Mouse (Mus musculus): ENCODE results near the gene Tgfb3. TPM values are rescaled to one million over a fixed set of nuclear protein-coding genes. Genes with fewer than 3 reads are reported as not detected.

The Tgfb3 gene
- polyA plus RNA-seq, 1 experiment from 2014 or later = 4.0 TPM

DNA sequence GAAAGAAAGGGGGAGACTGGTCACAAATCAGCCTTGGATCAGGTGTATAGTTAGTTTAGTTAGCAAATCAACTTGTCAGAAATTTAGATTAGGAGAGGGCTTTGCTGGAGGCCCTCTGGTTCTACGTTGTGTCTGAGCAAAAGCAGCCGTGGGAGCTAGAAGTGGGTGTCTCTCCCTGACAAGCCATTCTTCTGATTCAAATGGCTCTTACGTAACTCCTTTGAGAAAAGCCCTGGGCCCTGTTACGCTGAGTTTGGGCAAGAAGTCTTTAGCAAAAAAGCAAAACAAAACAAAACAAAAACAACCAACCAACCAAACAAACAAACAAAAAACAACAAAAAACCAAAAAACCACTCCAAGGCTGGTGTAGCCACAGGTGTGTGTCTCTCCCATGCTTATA is 11.9 kb upstream of the Tgfb3 start:
- Histone ChIP-seq H3K4me3 (ENCODE audit: low read depth, low read length) (no peak overlapping the region), H3K36me3 (ENCODE audit: control insufficient read depth, insufficient read depth, low read length) (peaks cover 15% of the 10 kb centered on the region; the same call in 1 of the 2 replicates), H3K27me3 (replicated peaks; ENCODE audit: control insufficient read depth, insufficient read depth, low read length) (no peaks in the 10 kb centered on the region), H3K9me3 (replicated peaks; ENCODE audit: control insufficient read depth, low read length) (no peaks in the 10 kb centered on the region), H3K4me1 (ENCODE audit: control insufficient read depth, insufficient read depth, low read length) (no peaks in the 10 kb centered on the region), H3K4me2 (ENCODE audit: low read length) (no peak overlapping the region), H3K27ac (ENCODE audit: low read depth, low read length) (no peak overlapping the region), H3K9ac (ENCODE audit: low read length) (no peak overlapping the region)
- DNase-seq (ENCODE audit: low spot score) = no peak
- 66% methylated on average over 4 of the region's 4 CpGs for WGBS
- no peak for ATAC-seq

- Histone ChIP-seq H3K4me3 (ENCODE audit: low read depth, low read length) (no peak overlapping the region), H3K36me3 (ENCODE audit: control insufficient read depth, insufficient read depth, low read length) (peaks cover 23% of the 10 kb centered on the region; the same call in 1 of the 2 replicates), H3K4me1 (ENCODE audit: control insufficient read depth, insufficient read depth, low read length) (peaks cover 3% of the 10 kb centered on the region), H3K9ac (ENCODE audit: low read length) (no peak overlapping the region), H3K9me3 (replicated peaks; ENCODE audit: control insufficient read depth, low read length) (no peaks in the 10 kb centered on the region), H3K27ac (ENCODE audit: low read depth, low read length) (no peak overlapping the region), H3K4me2 (ENCODE audit: low read length) (no peak overlapping the region), H3K27me3 (replicated peaks; ENCODE audit: control insufficient read depth, insufficient read depth, low read length) (no peaks in the 10 kb centered on the region)
- DNase-seq (ENCODE audit: low spot score) = no peak
- 81% methylated on average over 7 of the region's 7 CpGs for WGBS
- no peak for ATAC-seq
These were observed 9.2 kb upstream of the Tgfb3 start for GRCm38 (mm10) chr12:86088042-86088441.

- Histone ChIP-seq H3K4me3 (ENCODE audit: low read depth, low read length) (no peak overlapping the region), H3K4me2 (ENCODE audit: low read length) (no peak overlapping the region), H3K27me3 (replicated peaks; ENCODE audit: control insufficient read depth, insufficient read depth, low read length) (no peaks in the 10 kb centered on the region), H3K9me3 (replicated peaks; ENCODE audit: control insufficient read depth, low read length) (no peaks in the 10 kb centered on the region), H3K9ac (ENCODE audit: low read length) (no peak overlapping the region), H3K4me1 (ENCODE audit: control insufficient read depth, insufficient read depth, low read length) (peaks cover 6% of the 10 kb centered on the region), H3K36me3 (ENCODE audit: control insufficient read depth, insufficient read depth, low read length) (peaks cover 23% of the 10 kb centered on the region; the same call in 1 of the 2 replicates), H3K27ac (ENCODE audit: low read depth, low read length) (no peak overlapping the region)
- no peak for DNase-seq (ENCODE audit: low spot score)
- WGBS = 58% methylated on average over 8 of the region's 8 CpGs
- no peak for ATAC-seq
These were observed 7.7 kb upstream of the Tgfb3 start for GRCm38 (mm10) chr12:86086550-86086949.

GRCm38 (mm10) chr12:86085873-86086272 is 7.0 kb upstream of the Tgfb3 start:
- Histone ChIP-seq H3K9ac (ENCODE audit: low read length) (no peak overlapping the region), H3K4me2 (ENCODE audit: low read length) (no peak overlapping the region), H3K4me3 (ENCODE audit: low read depth, low read length) (no peak overlapping the region), H3K9me3 (replicated peaks; ENCODE audit: control insufficient read depth, low read length) (no peaks in the 10 kb centered on the region), H3K36me3 (ENCODE audit: control insufficient read depth, insufficient read depth, low read length) (peaks cover 23% of the 10 kb centered on the region; the same call in 1 of the 2 replicates), H3K4me1 (ENCODE audit: control insufficient read depth, insufficient read depth, low read length) (peaks cover 6% of the 10 kb centered on the region), H3K27ac (ENCODE audit: low read depth, low read length) (no peak overlapping the region), H3K27me3 (replicated peaks; ENCODE audit: control insufficient read depth, insufficient read depth, low read length) (no peaks in the 10 kb centered on the region)
- no peak for ATAC-seq
- WGBS = 88% methylated on average over 7 of the region's 7 CpGs
- DNase-seq (ENCODE audit: low spot score) = no peak

DNA sequence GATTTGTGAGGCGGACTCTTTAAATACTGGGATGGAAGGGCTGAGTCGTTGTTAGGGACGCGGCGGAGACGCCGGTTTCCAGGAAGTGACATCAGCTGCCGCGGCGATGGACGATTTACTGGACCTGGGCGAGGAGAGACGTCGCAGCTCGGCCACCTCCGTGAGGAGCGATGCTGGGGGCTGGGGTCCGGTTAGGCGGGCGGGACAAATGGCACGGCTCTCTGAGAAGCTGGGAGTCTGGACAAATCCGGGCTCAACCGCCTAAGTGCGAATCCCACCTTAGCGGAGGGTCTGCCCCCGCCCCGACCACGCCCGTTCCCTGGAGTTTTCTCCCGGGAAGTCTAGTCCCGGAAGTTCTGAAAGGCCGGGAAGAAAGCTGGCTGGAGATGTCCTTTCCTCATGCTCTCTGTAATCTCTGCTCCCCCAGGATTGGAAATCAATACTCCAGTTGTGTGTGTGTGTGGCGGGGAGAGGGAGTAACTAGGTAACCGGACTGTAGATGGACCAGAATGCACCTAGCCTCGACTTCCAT is 3.7 kb upstream of the Tgfb3 start, which contains the start of gene Ift43:
Ift43 (plus strand) TSS at position 61 of the 532 bp plus-strand sequence.
- peak within 1 kb of the TSS; percentile 70 for H3K4me3 ChIP-seq (ENCODE audit: low read depth, low read length)
- ATAC-seq (peak; percentile 72), DNase-seq (ENCODE audit: low spot score) (peak; percentile 91)
- H3K9ac ChIP-seq (ENCODE audit: low read length) = peak within 1 kb of the TSS; percentile 69
- H3K9me3 ChIP-seq (replicated peaks; ENCODE audit: control insufficient read depth, low read length) = no peaks in the 10 kb centered on the region
- H3K27ac ChIP-seq (ENCODE audit: low read depth, low read length) = no peak within 1 kb of the TSS
- H3K4me1 ChIP-seq (ENCODE audit: control insufficient read depth, insufficient read depth, low read length) = peaks cover 12% of the 10 kb centered on the region
- 1% methylated on average over 35 of the region's 35 CpGs for WGBS
- H3K27me3 ChIP-seq (replicated peaks; ENCODE audit: control insufficient read depth, insufficient read depth, low read length) = no peaks in the 10 kb centered on the region
- H3K4me2 ChIP-seq (ENCODE audit: low read length) = peak within 1 kb of the TSS; percentile 85
- peaks cover 14% of the 10 kb centered on the region; the same call in 1 of the 2 replicates for H3K36me3 ChIP-seq (ENCODE audit: control insufficient read depth, insufficient read depth, low read length)

DNA sequence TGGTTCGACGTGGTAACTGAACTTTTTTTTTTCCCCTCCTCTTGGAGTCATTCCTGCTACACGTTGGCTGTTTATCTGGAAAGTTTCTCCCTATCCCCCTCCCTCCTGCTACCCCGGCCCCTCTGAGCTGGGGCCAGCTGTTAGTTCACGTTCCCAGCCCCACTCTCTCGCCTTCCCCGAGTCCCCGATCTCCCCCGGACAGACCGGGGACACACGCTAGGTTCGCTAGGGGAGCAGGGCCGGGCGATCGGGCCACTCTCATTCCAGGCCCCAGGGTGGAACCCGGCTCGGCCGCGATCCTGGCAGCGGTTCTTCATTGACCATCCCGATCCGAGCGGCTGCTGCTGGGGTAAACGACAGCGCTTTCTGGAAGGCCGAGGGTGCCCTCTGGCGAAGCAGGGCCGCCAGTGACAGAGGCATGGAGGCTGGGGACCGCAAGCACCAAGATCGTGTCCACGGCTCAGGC is 394 bp upstream of the Tgfb3 start:
- Histone ChIP-seq H3K27me3 (replicated peaks; ENCODE audit: control insufficient read depth, insufficient read depth, low read length) (no peaks in the 10 kb centered on the region), H3K4me1 (ENCODE audit: control insufficient read depth, insufficient read depth, low read length) (peaks cover 22% of the 10 kb centered on the region), H3K4me2 (ENCODE audit: low read length) (peak overlapping the region; percentile 93), H3K9me3 (replicated peaks; ENCODE audit: control insufficient read depth, low read length) (no peaks in the 10 kb centered on the region), H3K27ac (ENCODE audit: low read depth, low read length) (peak overlapping the region; percentile 55), H3K36me3 (ENCODE audit: control insufficient read depth, insufficient read depth, low read length) (no peaks in the 10 kb centered on the region), H3K9ac (ENCODE audit: low read length) (peak overlapping the region; percentile 70), H3K4me3 (ENCODE audit: low read depth, low read length) (peak overlapping the region; percentile 48)
- ATAC-seq (peak; percentile 78), DNase-seq (ENCODE audit: low spot score) (peak; percentile 91)
- under 1% methylated on average over 31 of the region's 31 CpGs for WGBS

DNA sequence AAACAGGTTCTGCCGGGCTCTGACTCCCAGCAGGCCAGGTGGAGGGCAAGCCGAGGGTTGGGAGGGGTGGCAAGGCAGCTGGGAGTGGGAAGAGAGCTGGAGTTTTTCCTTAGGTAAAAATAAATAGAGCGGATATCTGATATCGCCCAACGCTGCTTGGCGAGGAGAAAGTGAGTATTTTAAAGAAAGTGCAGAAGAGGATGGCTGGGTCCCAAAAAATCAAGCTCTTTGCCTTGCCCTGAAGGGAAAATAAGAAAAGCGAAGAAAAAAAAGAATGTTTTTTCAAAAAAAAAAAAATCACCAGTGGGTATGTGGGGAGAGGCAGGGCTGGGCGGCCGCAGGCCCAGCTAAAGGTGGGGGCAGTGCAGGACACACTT is 677 bp downstream of the Tgfb3 start:
- 16% methylated on average over 9 of the region's 9 CpGs for WGBS
- Histone ChIP-seq H3K36me3 (ENCODE audit: control insufficient read depth, insufficient read depth, low read length) (no peaks in the 10 kb centered on the region), H3K9ac (ENCODE audit: low read length) (peak overlapping the region; percentile 70), H3K9me3 (replicated peaks; ENCODE audit: control insufficient read depth, low read length) (no peaks in the 10 kb centered on the region), H3K27ac (ENCODE audit: low read depth, low read length) (peak overlapping the region; percentile 58; the same call in 1 of the 2 replicates), H3K4me3 (ENCODE audit: low read depth, low read length) (peak overlapping the region; percentile 48), H3K4me2 (ENCODE audit: low read length) (peak overlapping the region; percentile 93), H3K27me3 (replicated peaks; ENCODE audit: control insufficient read depth, insufficient read depth, low read length) (no peaks in the 10 kb centered on the region), H3K4me1 (ENCODE audit: control insufficient read depth, insufficient read depth, low read length) (peaks cover 20% of the 10 kb centered on the region)
- ATAC-seq (no peak), DNase-seq (ENCODE audit: low spot score) (no peak)

DNA sequence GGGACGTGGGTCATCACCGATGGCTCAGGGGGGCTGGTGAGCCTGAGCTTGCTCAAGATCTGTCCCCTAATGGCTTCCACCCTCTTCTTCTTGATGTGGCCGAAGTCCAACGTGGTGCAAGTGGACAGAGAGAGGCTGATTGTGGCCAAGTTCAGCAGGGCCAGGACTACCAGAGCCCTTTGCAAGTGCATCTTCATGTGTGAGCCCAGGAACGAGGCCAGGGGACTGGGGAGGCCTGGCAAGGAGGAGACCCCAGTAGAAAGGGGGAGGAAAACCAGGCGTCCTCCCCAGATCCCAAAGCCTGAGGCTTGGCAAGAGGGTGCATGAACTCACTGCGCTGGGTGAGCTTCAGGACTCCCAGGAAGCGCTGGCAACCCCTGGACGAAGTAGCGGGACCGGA is 1.1 kb downstream of the Tgfb3 start:
- peaks cover 16% of the 10 kb centered on the region for H3K4me1 ChIP-seq (ENCODE audit: control insufficient read depth, insufficient read depth, low read length)
- DNase-seq (ENCODE audit: low spot score) (no peak), ATAC-seq (no peak)
- peak overlapping the region; percentile 93 for H3K4me2 ChIP-seq (ENCODE audit: low read length)
- no peaks in the 10 kb centered on the region for H3K36me3 ChIP-seq (ENCODE audit: control insufficient read depth, insufficient read depth, low read length)
- no peaks in the 10 kb centered on the region for H3K9me3 ChIP-seq (replicated peaks; ENCODE audit: control insufficient read depth, low read length)
- peak overlapping the region; percentile 58; the same call in 1 of the 2 replicates for H3K27ac ChIP-seq (ENCODE audit: low read depth, low read length)
- H3K4me3 ChIP-seq (ENCODE audit: low read depth, low read length) = peak overlapping the region; percentile 48
- peak overlapping the region; percentile 70; the same call in 1 of the 2 replicates for H3K9ac ChIP-seq (ENCODE audit: low read length)
- 24% methylated on average over 11 of the region's 11 CpGs for WGBS
- H3K27me3 ChIP-seq (replicated peaks; ENCODE audit: control insufficient read depth, insufficient read depth, low read length) = no peaks in the 10 kb centered on the region

DNA sequence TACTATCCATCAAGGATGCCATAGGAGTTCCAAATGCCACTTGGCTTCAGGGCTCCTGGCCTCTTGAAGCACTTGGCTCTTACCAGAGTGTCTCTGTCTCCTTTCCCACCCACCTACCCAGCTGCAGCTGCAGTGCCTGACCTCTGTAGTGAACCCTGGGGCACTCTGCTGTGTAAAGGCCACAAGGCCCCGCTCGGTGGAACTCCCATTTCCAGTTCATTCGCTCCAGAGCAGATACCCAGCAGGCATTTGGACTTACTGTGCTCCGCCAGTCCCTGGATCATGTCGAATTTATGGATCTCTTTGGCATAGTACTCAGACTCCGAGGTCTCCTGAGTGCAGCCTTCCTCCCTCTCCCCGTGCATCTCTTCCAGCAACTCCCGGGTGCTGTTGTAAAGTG is 1.5 kb downstream of the Tgfb3 start:
- H3K4me1 ChIP-seq (ENCODE audit: control insufficient read depth, insufficient read depth, low read length) = peaks cover 16% of the 10 kb centered on the region
- H3K36me3 ChIP-seq (ENCODE audit: control insufficient read depth, insufficient read depth, low read length) = no peaks in the 10 kb centered on the region
- peak overlapping the region; percentile 48 for H3K4me3 ChIP-seq (ENCODE audit: low read depth, low read length)
- WGBS = 40% methylated on average over 8 of the region's 8 CpGs
- ATAC-seq = no peak
- no peaks in the 10 kb centered on the region for H3K9me3 ChIP-seq (replicated peaks; ENCODE audit: control insufficient read depth, low read length)
- H3K4me2 ChIP-seq (ENCODE audit: low read length) = peak overlapping the region; percentile 93
- H3K9ac ChIP-seq (ENCODE audit: low read length) = peak overlapping the region; percentile 70; the same call in 1 of the 2 replicates
- no peak for DNase-seq (ENCODE audit: low spot score)
- H3K27me3 ChIP-seq (replicated peaks; ENCODE audit: control insufficient read depth, insufficient read depth, low read length) = no peaks in the 10 kb centered on the region
- no peak overlapping the region for H3K27ac ChIP-seq (ENCODE audit: low read depth, low read length)

Measured in forebrain, embryonic 14.5 days (tissue).